Mouse (Mus musculus): ENCODE measurements at regions not wholly inside any gene's neighbourhood (a gene's known extent, or its start where the extent isn't known, plus 50 kb on each side); places are given as distances from the start of the nearest gene placed in this dataset.
A peak's percentile ranks its signal among the peaks of the same experiment; 100 is the strongest.

- Histone ChIP-seq H3K27ac (no peak overlapping the region), H3K4me3 (no peak overlapping the region)
- intact Hi-C loops (cut with DNase I) = no loop called here
- no peak for DNase-seq (ENCODE audit: extremely low spot score in 1 of 2, low spot score in 2 of 2)
- no peak for TF ChIP-seq CTCF (IDR thresholded peaks at IDR 0.05)
These were observed 118.8 kb upstream of the Fam241a start for GRCm38 (mm10) chr3:128014909-128015308.

- Histone ChIP-seq H3K27ac (no peak overlapping the region), H3K4me3 (no peak overlapping the region)
- TF ChIP-seq CTCF (IDR thresholded peaks at IDR 0.05) = no peak
- intact Hi-C loops (cut with DNase I) = loop anchor here (2.0 to 10.0 kb wide), 3 partner anchors 334 to 1682 kb away; no protein-coding TSS in a partner anchor
- no peak for DNase-seq (ENCODE audit: extremely low spot score in 1 of 2, low spot score in 2 of 2)
These were observed 106.9 kb upstream of the Fam241a start for GRCm38 (mm10) chr3:128002905-128003641.

GRCm38 (mm10) chr3:128001924-128002501 lies 105.9 kb upstream of the Fam241a start:
- intact Hi-C loops (cut with DNase I) = loop anchor here (2.0 to 10.0 kb wide), 3 partner anchors 335 to 1683 kb away; no protein-coding TSS in a partner anchor
- no peak overlapping the region for H3K4me3 ChIP-seq
- H3K27ac ChIP-seq = no peak overlapping the region
- DNase-seq (ENCODE audit: extremely low spot score in 1 of 2, low spot score in 2 of 2) = peak; percentile 26 to 28
- peak; percentile 86 for TF ChIP-seq CTCF (IDR thresholded peaks at IDR 0.05)

GRCm38 (mm10) chr3:127995678-127996077 lies 99.6 kb upstream of the Fam241a start:
- DNase-seq (ENCODE audit: extremely low spot score in 1 of 2, low spot score in 2 of 2) = no peak
- no peak for TF ChIP-seq CTCF (IDR thresholded peaks at IDR 0.05)
- Histone ChIP-seq H3K4me3 (no peak overlapping the region), H3K27ac (no peak overlapping the region)
- intact Hi-C loops (cut with DNase I) = no loop called here

- no peak for TF ChIP-seq CTCF (IDR thresholded peaks at IDR 0.05)
- H3K27ac ChIP-seq = no peak overlapping the region
- no peak for DNase-seq (ENCODE audit: extremely low spot score in 1 of 2, low spot score in 2 of 2)
- intact Hi-C loops (cut with DNase I) = no loop called here
- H3K4me3 ChIP-seq = no peak overlapping the region
These were observed 91.5 kb upstream of the Fam241a start for GRCm38 (mm10) chr3:127987583-127987982.

- Histone ChIP-seq H3K4me3 (no peak overlapping the region), H3K27ac (no peak overlapping the region)
- intact Hi-C loops (cut with DNase I) = no loop called here
- no peak for TF ChIP-seq CTCF (IDR thresholded peaks at IDR 0.05)
- no peak for DNase-seq (ENCODE audit: extremely low spot score in 1 of 2, low spot score in 2 of 2)
These were observed 89.0 kb upstream of the Fam241a start for GRCm38 (mm10) chr3:127985165-127985564.

GRCm38 (mm10) chr3:127977240-127977639 lies 81.1 kb upstream of the Fam241a start:
- H3K27ac ChIP-seq = no peak overlapping the region
- intact Hi-C loops (cut with DNase I) = no loop called here
- no peak for TF ChIP-seq CTCF (IDR thresholded peaks at IDR 0.05)
- H3K4me3 ChIP-seq = no peak overlapping the region
- DNase-seq (ENCODE audit: extremely low spot score in 1 of 2, low spot score in 2 of 2) = no peak

- peak; percentile 88 for TF ChIP-seq CTCF (IDR thresholded peaks at IDR 0.05)
- Histone ChIP-seq H3K27ac (no peak overlapping the region), H3K4me3 (no peak overlapping the region)
- intact Hi-C loops (cut with DNase I) = no loop called here
- peak; percentile 38 to 60 for DNase-seq (ENCODE audit: extremely low spot score in 1 of 2, low spot score in 2 of 2)
These were observed 74.8 kb upstream of the Fam241a start for GRCm38 (mm10) chr3:127970891-127971290.

GRCm38 (mm10) chr3:127967170-127967569 lies 71.0 kb upstream of the Fam241a start:
- TF ChIP-seq CTCF (IDR thresholded peaks at IDR 0.05) = no peak
- intact Hi-C loops (cut with DNase I) = no loop called here
- Histone ChIP-seq H3K4me3 (no peak overlapping the region), H3K27ac (no peak overlapping the region)
- DNase-seq (ENCODE audit: extremely low spot score in 1 of 2, low spot score in 2 of 2) = no peak

GRCm38 (mm10) chr3:127966214-127966613 lies 70.1 kb upstream of the Fam241a start:
- DNase-seq (ENCODE audit: extremely low spot score in 1 of 2, low spot score in 2 of 2) = no peak
- no peak overlapping the region for H3K27ac ChIP-seq
- H3K4me3 ChIP-seq = no peak overlapping the region
- no peak for TF ChIP-seq CTCF (IDR thresholded peaks at IDR 0.05)
- intact Hi-C loops (cut with DNase I) = no loop called here

GRCm38 (mm10) chr3:127958919-127959684 lies 63.0 kb upstream of the Fam241a start:
- H3K27ac ChIP-seq = no peak overlapping the region
- no peak for TF ChIP-seq CTCF (IDR thresholded peaks at IDR 0.05)
- intact Hi-C loops (cut with DNase I) = no loop called here
- H3K4me3 ChIP-seq = no peak overlapping the region
- no peak for DNase-seq (ENCODE audit: extremely low spot score in 1 of 2, low spot score in 2 of 2)

GRCm38 (mm10) chr3:127954856-127955255 lies 58.7 kb upstream of the Fam241a start:
- Histone ChIP-seq H3K27ac (peak overlapping the region; percentile 55; the same call in 1 of the 2 replicates), H3K4me3 (no peak overlapping the region)
- intact Hi-C loops (cut with DNase I) = no loop called here
- TF ChIP-seq CTCF (IDR thresholded peaks at IDR 0.05) = no peak
- no peak for DNase-seq (ENCODE audit: extremely low spot score in 1 of 2, low spot score in 2 of 2)
